Mouse (Mus musculus) CH12.LX (cell line): ENCODE results near the gene Rtl1. TPM values are rescaled to one million over a fixed set of nuclear protein-coding genes. Genes with fewer than 3 reads are reported as not detected.

ENCODE experiments used
- DNase-seq: peaks from one replicate; pipeline ENCODE4 v3.0.0-alpha.2; 2013; ENCODE audit errors: extremely low read depth
- H3K27ac ChIP-seq: 2 replicates; pipeline ENCODE4 v1.5.1; 2012; ENCODE audit warnings: low read depth, mild to moderate bottlenecking, control low read depth, moderate library complexity; ENCODE audit not compliant: insufficient read depth
- H3K27me3 ChIP-seq: replicated peaks from 2 replicates; pipeline ENCODE3; 2012; ENCODE audit warnings: inconsistent platforms
- H3K36me3 ChIP-seq, 2 experiments: replicated peaks in 1 of 2; 2 replicates each; pipeline versions ENCODE3 to v1.6.1; 2012; ENCODE audit warnings: inconsistent platforms in 1 of 2, low read length in 1 of 2, mild to moderate bottlenecking in 1 of 2, mixed read lengths in 1 of 2, moderate library complexity in 1 of 2; ENCODE audit not compliant: control insufficient read depth in 1 of 2, insufficient read depth in 1 of 2
- H3K4me1 ChIP-seq, 2 experiments: 2 replicates each; pipeline ENCODE4 v1.6.1; 2012; ENCODE audit warnings: inconsistent platforms in 1 of 2, moderate library complexity in 1 of 2; ENCODE audit not compliant: insufficient read depth in 2 of 2, control insufficient read depth in 1 of 2
- H3K4me2 ChIP-seq: 2 replicates; pipeline ENCODE4 v1.6.1; 2012; ENCODE audit warnings: low read depth, mild to moderate bottlenecking, control low read depth; ENCODE audit not compliant: poor library complexity, insufficient read depth, severe bottlenecking
- H3K4me3 ChIP-seq, 3 experiments: fragments of 150-350 bp in 1 of 3; sonication (generic) in 1 of 3; replicated peaks in 1 of 3; 2 replicates each; pipeline versions ENCODE3 to v1.5.1; 2011 to 2012; ENCODE audit warnings: low read depth in 2 of 3, low read length in 2 of 3, mild to moderate bottlenecking in 2 of 3, moderate library complexity in 2 of 3, control low read depth in 1 of 3, improper control_type of control experiment in 1 of 3, inconsistent platforms in 1 of 3, mixed read lengths in 1 of 3; ENCODE audit not compliant: poor library complexity in 1 of 3
- H3K79me2 ChIP-seq: replicated peaks from 2 replicates; pipeline ENCODE4 v1.6.1; 2012; ENCODE audit warnings: mild to moderate bottlenecking, moderate library complexity; ENCODE audit not compliant: control insufficient read depth, poor library complexity, insufficient read depth, severe bottlenecking; ENCODE audit errors: extremely low read depth
- H3K9ac ChIP-seq: 2 replicates; pipeline ENCODE4 v1.6.1; 2012; ENCODE audit warnings: low read depth, mild to moderate bottlenecking, control low read depth, moderate library complexity; ENCODE audit not compliant: insufficient read depth
- H3K9me3 ChIP-seq: replicated peaks from 2 replicates; pipeline ENCODE3; 2012; ENCODE audit warnings: low read length, inconsistent platforms, mixed read lengths
- BHLHE40 ChIP-seq: IDR thresholded peaks from 2 replicates; pipeline ENCODE4 v1.6.1; 2011; ENCODE audit warnings: mild to moderate bottlenecking, low read depth, low read length, improper control_type of control experiment
- CTCF ChIP-seq, 2 experiments: IDR thresholded peaks in 1 of 2; conservative IDR thresholded peaks in 1 of 2; 2 replicates each; pipeline ENCODE4 v1.5.1; 2011 to 2012; ENCODE audit warnings: low read depth in 2 of 2, low read length in 2 of 2, improper control_type of control experiment in 1 of 2, inconsistent platforms in 1 of 2, mild to moderate bottlenecking in 1 of 2, moderate library complexity in 1 of 2
- E2F4 ChIP-seq: IDR thresholded peaks from 2 replicates; pipeline ENCODE4 v1.6.1; 2011; ENCODE audit warnings: low read depth, low read length, improper control_type of control experiment; ENCODE audit not compliant: insufficient replicate concordance
- EP300 ChIP-seq: IDR thresholded peaks from 2 replicates; pipeline ENCODE4 v1.6.1; 2011; ENCODE audit warnings: low read length, improper control_type of control experiment
- ETS1 ChIP-seq: conservative IDR thresholded peaks from 2 replicates; pipeline ENCODE4 v1.6.1; 2012; ENCODE audit warnings: low read depth, mild to moderate bottlenecking, inconsistent platforms, low read length, improper control_type of control experiment, moderate library complexity
- GABPA ChIP-seq: IDR thresholded peaks from 2 replicates; pipeline ENCODE4 v1.6.1; 2012; ENCODE audit warnings: low read depth, low read length, improper control_type of control experiment, inconsistent platforms; ENCODE audit not compliant: insufficient replicate concordance
- HCFC1 ChIP-seq: IDR thresholded peaks from 2 replicates; pipeline ENCODE4 v1.6.1; 2012; ENCODE audit warnings: low read depth, mild to moderate bottlenecking, inconsistent platforms, low read length, improper control_type of control experiment
- JUN ChIP-seq: IDR thresholded peaks from 2 replicates; pipeline ENCODE4 v1.6.1; 2011; ENCODE audit warnings: low read depth, mild to moderate bottlenecking, low read length, improper control_type of control experiment, moderate library complexity; ENCODE audit not compliant: insufficient read depth
- JUND ChIP-seq: conservative IDR thresholded peaks from 2 replicates; pipeline ENCODE4 v1.6.1; 2011; ENCODE audit warnings: low read depth, low read length, improper control_type of control experiment
- MAFK ChIP-seq: IDR thresholded peaks from 2 replicates; pipeline ENCODE4 v1.6.1; 2011; ENCODE audit warnings: low read length, improper control_type of control experiment; ENCODE audit not compliant: insufficient replicate concordance
- MAZ ChIP-seq: IDR thresholded peaks from 2 replicates; pipeline ENCODE4 v1.6.1; 2012; ENCODE audit warnings: low read depth, mild to moderate bottlenecking, inconsistent platforms, low read length, improper control_type of control experiment, moderate library complexity
- MYC ChIP-seq: IDR thresholded peaks from 2 replicates; pipeline ENCODE4 v1.6.1; 2011; ENCODE audit warnings: low read depth, mild to moderate bottlenecking, improper control_type of control experiment, low read length
- NELFE ChIP-seq: IDR thresholded peaks from 2 replicates; pipeline ENCODE4 v1.6.1; 2011; ENCODE audit warnings: low read depth, low read length, improper control_type of control experiment
- NRF1 ChIP-seq: IDR thresholded peaks from 2 replicates; pipeline ENCODE4 v1.6.1; 2014; ENCODE audit warnings: low read depth, mild to moderate bottlenecking, inconsistent platforms, low read length, improper control_type of control experiment, moderate library complexity
- POLR2AphosphoS2 ChIP-seq: IDR thresholded peaks from 2 replicates; pipeline ENCODE4 v1.6.1; 2011; ENCODE audit warnings: low read depth, low read length, improper control_type of control experiment
- RAD21 ChIP-seq: IDR thresholded peaks from 2 replicates; pipeline ENCODE4 v1.6.1; 2011; ENCODE audit warnings: low read depth, mild to moderate bottlenecking, low read length, improper control_type of control experiment, moderate library complexity
- SMC3 ChIP-seq: IDR thresholded peaks from 2 replicates; pipeline ENCODE4 v1.6.1; 2011; ENCODE audit warnings: low read depth, low read length, improper control_type of control experiment
- UBTF ChIP-seq: IDR thresholded peaks from 2 replicates; pipeline ENCODE4 v1.6.1; 2012; ENCODE audit warnings: low read depth, mild to moderate bottlenecking, inconsistent platforms, low read length, improper control_type of control experiment, moderate library complexity
- USF1 ChIP-seq: IDR thresholded peaks from 2 replicates; pipeline ENCODE4 v1.6.1; 2014; ENCODE audit warnings: low read depth, mild to moderate bottlenecking, inconsistent platforms, low read length, improper control_type of control experiment
- ZC3H11A ChIP-seq: IDR thresholded peaks from 2 replicates; pipeline ENCODE4 v1.6.1; 2012; ENCODE audit warnings: low read depth, mild to moderate bottlenecking, inconsistent platforms, low read length, improper control_type of control experiment
- ZNF384 ChIP-seq: IDR thresholded peaks from 2 replicates; pipeline ENCODE4 v1.6.1; 2012; ENCODE audit warnings: low read depth, low read length, improper control_type of control experiment, inconsistent platforms
- dilution Hi-C: fragments of 300-500 bp; cut with MboI; formaldehyde crosslinking; loops from 2 replicates; pipeline ENCODE4 v1.14.3; 2020; ENCODE audit warnings: low sequenced_read_pairs; ENCODE audit not compliant: extremely low pct_unique_long_range_greater_than_20kb, extremely low pct_ligation_motif_present
- in situ Hi-C: fragments of 300-500 bp; cut with MboI; formaldehyde crosslinking; loops from 3 replicates; pipeline ENCODE4 v1.14.3; 2019; ENCODE audit warnings: low sequenced_read_pairs, low pct_ligation_motif_present, low pct_unique_long_range_greater_than_20kb, mixed read lengths
- polyA plus RNA-seq: library from polyadenylated mRNA; unstranded; fragments of >175 nt; gene quantifications from 2 replicates; pipeline ENCODE4 v1.2.1, GENCODE M21; 2012; ENCODE audit warnings: low read depth; ENCODE audit not compliant: insufficient read length
- total RNA-seq, 2 experiments: library from RNA; depleted of rRNA; stranded (reverse); fragments of 300-350 nt in 1 of 2; fragments of >200 nt in 1 of 2; gene quantifications; 2 replicates each; pipeline ENCODE4 v1.2.3; 2012 to 2014

The Rtl1 gene
- total and polyA plus RNA-seq, 3 experiments: not detected

GRCm38 (mm10) chr12:109617126-109617525 is 17.0 kb upstream of the Rtl1 start:
- H3K4me2 ChIP-seq: no peak overlapping the region
- DNase-seq: no peak
- peaks cover 83% of the 10 kb centered on the region for H3K9me3 ChIP-seq
- H3K4me3 ChIP-seq: no peak overlapping the region
- TF ChIP-seq POLR2AphosphoS2 (no peak), SMC3 (no peak), GABPA (no peak), ETS1 (no peak), BHLHE40 (no peak), MAFK (no peak), E2F4 (no peak), MYC (no peak), MAZ (no peak), ZNF384 (no peak), CTCF (conservative IDR thresholded peaks at IDR 0.05 in 1 of 2, IDR thresholded peaks at IDR 0.05 in 1 of 2; ENCODE audit: low read depth in 2 of 2, low read length in 2 of 2) (no peak), NRF1 (no peak), NELFE (no peak), ZC3H11A (no peak), USF1 (no peak), JUND (no peak), JUN (no peak), UBTF (no peak), RAD21 (no peak)
- H3K4me1 ChIP-seq: no peaks in the 10 kb centered on the region
- H3K9ac ChIP-seq: no peak overlapping the region
- H3K27me3 ChIP-seq: no peaks in the 10 kb centered on the region
- H3K79me2 ChIP-seq: no peaks in the 10 kb centered on the region
- in situ Hi-C loops (no loop called here), dilution Hi-C loops (no loop called here)
- H3K27ac ChIP-seq: no peak overlapping the region
- no peaks in the 10 kb centered on the region for H3K36me3 ChIP-seq

DNA sequence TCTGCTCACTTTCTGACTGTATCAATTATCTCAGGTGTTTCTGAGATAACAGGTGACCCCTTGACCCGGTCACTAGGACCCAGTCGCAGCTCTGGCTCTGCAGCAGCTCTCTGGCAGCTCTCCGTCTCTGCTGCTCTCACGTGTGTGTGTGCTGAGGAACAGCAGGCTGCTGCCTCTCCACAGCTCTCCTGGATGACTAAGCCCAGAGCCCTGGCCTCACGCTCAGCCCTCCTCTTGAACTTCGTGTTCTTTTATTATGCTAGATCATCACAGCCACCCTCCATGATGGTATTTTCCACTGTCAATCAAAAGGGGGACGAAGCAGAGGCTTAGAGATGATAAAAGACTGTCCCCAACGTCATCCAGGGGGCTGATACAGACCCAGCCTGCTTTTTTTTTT is 15.2 kb upstream of the Rtl1 start:
- Histone ChIP-seq H3K4me2 (no peak overlapping the region), H3K9me3 (peaks cover 89% of the 10 kb centered on the region), H3K4me3 (no peak overlapping the region), H3K79me2 (no peaks in the 10 kb centered on the region), H3K36me3 (no peaks in the 10 kb centered on the region), H3K27ac (no peak overlapping the region), H3K4me1 (no peaks in the 10 kb centered on the region), H3K9ac (no peak overlapping the region), H3K27me3 (no peaks in the 10 kb centered on the region)
- in situ Hi-C loops: no loop called here
- TF ChIP-seq ETS1 (no peak), HCFC1 (no peak), MAZ (no peak), GABPA (no peak), EP300 (no peak)
- dilution Hi-C loops: no loop called here
- no peak for DNase-seq
